Mouse (Mus musculus) brain, adult 10 weeks (tissue): Measurements from ENCODE around the gene Gm10974. TPM values are rescaled to one million over a fixed set of nuclear protein-coding genes. Genes with fewer than 3 reads are reported as not detected.

ENCODE experiments used
- polyA plus RNA-seq: library from polyadenylated mRNA; stranded (reverse); fragments of 350-450 nt; fragmentation: Illumina TruSeq; extraction: RNeasy Lipid Tissue Mini Kit (QIAGEN cat#74804); gene quantifications from one replicate; pipeline ENCODE4 v1.2.3, GENCODE M21; 2015; ENCODE audit warnings: low read depth, low replicate concordance

Gene Gm10974
- polyA plus RNA-seq = not detected

DNA sequence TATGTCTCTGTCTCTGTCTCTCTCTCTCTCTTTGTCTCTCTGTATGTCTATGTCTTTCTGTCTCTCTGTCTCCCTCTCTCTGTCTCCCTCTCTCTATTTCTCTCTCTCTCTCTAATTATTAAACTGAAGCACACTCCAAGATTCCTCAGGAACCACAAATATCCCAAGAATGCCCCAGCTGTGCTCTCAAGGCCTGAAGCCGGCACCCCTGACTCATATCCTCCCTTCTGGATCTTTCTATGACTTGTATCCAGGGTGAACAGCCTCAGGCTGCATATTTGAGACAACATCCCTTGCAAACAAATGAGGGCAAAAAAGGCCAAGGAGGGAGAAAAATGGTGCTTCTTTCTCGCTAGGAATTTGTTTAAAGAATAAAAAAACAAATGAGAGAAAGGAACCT is at the start of gene Gm10974:
TSS of gene Gm10974 (plus strand) at position 2 of the 400 bp plus-strand sequence.

DNA sequence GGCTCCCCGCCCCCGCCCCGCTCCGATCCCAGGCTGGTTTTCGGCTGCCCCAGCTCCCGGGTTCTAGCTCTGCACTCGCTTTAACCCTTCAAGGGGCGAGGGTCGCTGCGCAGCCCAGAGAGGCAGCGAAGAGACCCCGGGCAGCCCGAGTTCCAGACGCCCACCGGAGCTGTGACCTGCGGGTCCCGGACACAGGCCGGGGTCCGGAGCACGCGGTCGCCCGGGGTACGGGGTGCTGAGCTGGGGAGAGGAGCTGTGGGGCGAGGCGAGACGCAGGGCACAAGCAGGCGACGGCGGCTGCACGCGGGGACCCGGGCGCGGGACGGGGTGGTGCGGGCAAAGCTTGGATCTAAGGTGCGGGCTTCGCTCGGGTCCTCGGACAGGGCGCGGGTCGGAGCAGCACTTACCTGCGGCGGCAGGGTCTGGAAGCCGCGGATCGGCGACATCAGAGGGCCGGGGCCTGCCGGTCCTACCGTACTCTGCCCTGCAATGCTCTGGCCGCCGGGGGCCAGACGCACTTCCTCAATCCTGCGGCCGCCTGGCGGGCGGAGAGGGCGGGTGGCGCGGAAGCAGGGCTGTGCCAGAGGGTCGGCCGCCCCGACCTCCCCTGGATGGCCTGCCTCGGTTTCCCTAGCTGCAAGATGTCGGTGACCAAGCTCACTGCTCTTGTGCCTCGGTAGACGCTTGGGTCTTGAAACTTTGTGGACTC is 22.3 kb downstream of the Gm10974 start, which contains the start of gene Lrrk1:
TSS of gene Lrrk1 (minus strand) at position 538 of the 709 bp plus-strand sequence.

DNA sequence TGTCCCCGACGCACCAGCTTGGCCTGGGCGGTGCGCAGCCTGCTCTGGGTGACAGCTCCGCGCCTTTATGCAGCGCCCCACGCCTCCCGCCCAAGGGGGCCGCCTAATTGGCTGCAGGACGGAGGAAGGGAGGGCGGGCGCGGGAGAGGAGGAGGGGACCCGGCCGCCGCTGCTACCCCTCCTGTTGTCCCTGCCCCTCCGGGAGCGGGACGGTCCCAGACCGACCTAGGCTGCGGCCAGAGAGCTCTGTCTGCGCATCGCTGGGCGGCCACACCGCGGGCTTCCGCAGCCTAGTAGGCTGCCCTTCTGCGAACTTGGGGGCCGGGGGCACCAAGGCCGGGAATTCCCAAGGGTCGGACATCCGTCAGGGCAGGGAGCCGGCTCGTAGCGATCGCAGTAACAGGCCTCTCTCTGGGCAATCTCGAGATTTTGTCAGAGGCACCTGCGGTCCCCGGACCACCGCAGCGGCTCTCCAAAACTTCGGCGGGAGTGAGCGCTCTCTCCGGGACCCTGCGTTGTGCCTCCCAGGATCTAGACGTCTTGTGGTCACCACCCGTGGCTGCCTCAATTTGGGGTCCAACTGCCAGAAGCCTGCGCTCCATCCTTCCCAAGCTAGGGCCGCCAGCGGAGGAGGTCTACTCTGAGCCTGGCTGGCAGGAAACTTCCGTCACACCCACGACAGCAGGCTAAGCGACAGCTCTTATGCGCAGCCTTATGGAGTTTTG is 61.9 kb downstream of the Gm10974 start, which contains the start of gene Aldh1a3:
TSS of gene Aldh1a3 (minus strand) at position 81 of the 725 bp plus-strand sequence.

Other genes with a start within 250 kb of the Gm10974 start
- 2.3 TPM for gene Lrrk1, start 22.4 kb downstream of the Gm10974 start, polyA plus RNA-seq
- 1.4 TPM for gene Aldh1a3, start 61.6 kb downstream of the Gm10974 start, polyA plus RNA-seq